ENCODE assay signal across 9 mouse cellular contexts in genomic region chr2:43622844-43623243, GRCm38 (mm10).
A peak's percentile ranks its signal among the peaks of the same experiment; 100 is the strongest.
DNase-seq lines count a peak whose midpoint lies in the region; ATAC-seq and TF ChIP-seq lines count a peak whose summit lies in the region.
"Had no signal": no experiment of that assay in that cellular context is flagged by ENCODE, and none has a peak within 500 bp of the region (broad histone marks: within the 10 kb centered on the region; RNA-seq: fewer than 3 reads in every experiment).

No protein-coding gene starts in this region.

- DNase-seq in lung, embryonic 14.5 days: peak; percentile 69
- DNase-seq in lung, postnatal 10 days: no peak
- peak; percentile 60 for DNase-seq in forebrain, postnatal 0 days
- DNase-seq in stomach, postnatal 0 days (ENCODE audit: low spot score): no peak
- DNase-seq in spleen, postnatal 4 days (ENCODE audit: low spot score in 2 of 2): no peak
- no peak for DNase-seq in gastrocnemius, postnatal 4 days (ENCODE audit: low spot score in 2 of 2)
- DNase-seq: gastrocnemius, postnatal 36 days had no signal

- no peak overlapping the region for H3K9ac ChIP-seq in forebrain, embryonic 13.5 days
- no peak overlapping the region for H3K9ac ChIP-seq in forebrain, embryonic 16.5 days (replicated peaks; ENCODE audit: low read depth, low read length)
- H3K9ac ChIP-seq in lung, embryonic 14.5 days: no peak overlapping the region
- no peak overlapping the region for H3K9ac ChIP-seq in forebrain, postnatal 0 days
- H3K9ac ChIP-seq in stomach, postnatal 0 days (ENCODE audit: low read length): no peak overlapping the region

- peak; percentile 33; the same call in 1 of the 2 replicates for ATAC-seq in forebrain, embryonic 13.5 days
- ATAC-seq in forebrain, embryonic 16.5 days: no peak; the same call in 1 of the 2 replicates
- no peak for ATAC-seq in lung, embryonic 14.5 days (ENCODE audit: insufficient read depth)
- no peak; the same call in 1 of the 2 replicates for ATAC-seq in forebrain, postnatal 0 days
- ATAC-seq in stomach, postnatal 0 days (ENCODE audit: low FRiP score, low TSS enrichment): no peak

- H3K27ac ChIP-seq in forebrain, embryonic 13.5 days: no peak overlapping the region
- H3K27ac ChIP-seq in forebrain, embryonic 16.5 days (ENCODE audit: low read length): no peak overlapping the region
- no peak overlapping the region for H3K27ac ChIP-seq in lung, embryonic 14.5 days (ENCODE audit: low read depth)
- H3K27ac ChIP-seq in forebrain, postnatal 0 days (ENCODE audit: low read depth, low read length): no peak overlapping the region
- no peak overlapping the region for H3K27ac ChIP-seq in stomach, postnatal 0 days (replicated peaks)

- no peak overlapping the region for H3K4me3 ChIP-seq in forebrain, embryonic 13.5 days
- no peak overlapping the region for H3K4me3 ChIP-seq in forebrain, embryonic 16.5 days (replicated peaks; ENCODE audit: low read length)
- H3K4me3 ChIP-seq in lung, embryonic 14.5 days (ENCODE audit: low read depth, low read length): no peak overlapping the region
- H3K4me3 ChIP-seq in forebrain, postnatal 0 days (ENCODE audit: low read depth, low read length): no peak overlapping the region
- no peak overlapping the region for H3K4me3 ChIP-seq in stomach, postnatal 0 days (ENCODE audit: low read depth, low read length)

- H3K9me3 ChIP-seq in forebrain, embryonic 13.5 days (replicated peaks): no peaks in the 10 kb centered on the region
- no peaks in the 10 kb centered on the region for H3K9me3 ChIP-seq in forebrain, embryonic 16.5 days (ENCODE audit: control insufficient read depth, low read length)
- H3K9me3 ChIP-seq in lung, embryonic 14.5 days (ENCODE audit: low read depth, low read length): no peaks in the 10 kb centered on the region
- no peaks in the 10 kb centered on the region for H3K9me3 ChIP-seq in forebrain, postnatal 0 days (ENCODE audit: low read length)
- H3K9me3 ChIP-seq in stomach, postnatal 0 days (ENCODE audit: control insufficient read depth, low read length): no peaks in the 10 kb centered on the region

- no peaks in the 10 kb centered on the region for H3K4me1 ChIP-seq in forebrain, embryonic 13.5 days
- H3K4me1 ChIP-seq in forebrain, embryonic 16.5 days (replicated peaks; ENCODE audit: control insufficient read depth, insufficient read depth, low read length): no peaks in the 10 kb centered on the region
- no peaks in the 10 kb centered on the region for H3K4me1 ChIP-seq in lung, embryonic 14.5 days (ENCODE audit: insufficient read depth)
- no peaks in the 10 kb centered on the region for H3K4me1 ChIP-seq in forebrain, postnatal 0 days (ENCODE audit: insufficient read depth)
- no peaks in the 10 kb centered on the region for H3K4me1 ChIP-seq in stomach, postnatal 0 days (replicated peaks; ENCODE audit: control insufficient read depth, insufficient read depth)

- no peak for TF ChIP-seq EP300 in stomach, postnatal 0 days (optimal IDR thresholded peaks at IDR 0.05)

- no peaks in the 10 kb centered on the region for H3K36me3 ChIP-seq in forebrain, embryonic 13.5 days (ENCODE audit: poor library complexity, severe bottlenecking)
- no peaks in the 10 kb centered on the region for H3K36me3 ChIP-seq in forebrain, embryonic 16.5 days (ENCODE audit: control insufficient read depth, insufficient read depth)
- H3K36me3 ChIP-seq in lung, embryonic 14.5 days (ENCODE audit: insufficient read depth): no peaks in the 10 kb centered on the region
- no peaks in the 10 kb centered on the region for H3K36me3 ChIP-seq in forebrain, postnatal 0 days (ENCODE audit: insufficient read depth)
- no peaks in the 10 kb centered on the region for H3K36me3 ChIP-seq in stomach, postnatal 0 days (ENCODE audit: control insufficient read depth, insufficient read depth, low read length)

- H3K4me2 ChIP-seq in forebrain, embryonic 13.5 days: no peak overlapping the region
- H3K4me2 ChIP-seq in forebrain, embryonic 16.5 days (ENCODE audit: low read length): no peak overlapping the region
- H3K4me2 ChIP-seq in lung, embryonic 14.5 days: no peak overlapping the region
- no peak overlapping the region for H3K4me2 ChIP-seq in forebrain, postnatal 0 days (ENCODE audit: low read depth)
- no peak overlapping the region for H3K4me2 ChIP-seq in stomach, postnatal 0 days (replicated peaks; ENCODE audit: low read depth)

- 0% methylated on average over 1 of the region's 1 CpGs for WGBS in forebrain, embryonic 13.5 days
- WGBS in forebrain, embryonic 16.5 days: 0% methylated on average over 1 of the region's 1 CpGs
- WGBS in lung, embryonic 14.5 days: 0% methylated on average over 1 of the region's 1 CpGs
- WGBS in forebrain, postnatal 0 days: 0% methylated on average over 1 of the region's 1 CpGs
- WGBS in stomach, postnatal 0 days: 0% methylated on average over 1 of the region's 1 CpGs

- TF ChIP-seq CTCF in lung, embryonic 14.5 days (IDR thresholded peaks at IDR 0.05; ENCODE audit: low read depth): peak; percentile 68
- TF ChIP-seq CTCF in forebrain, postnatal 0 days (IDR thresholded peaks at IDR 0.05; ENCODE audit: low read depth): peak; percentile 75
- TF ChIP-seq CTCF in stomach, postnatal 0 days (IDR thresholded peaks at IDR 0.05; ENCODE audit: low read depth): peak; percentile 82

- H3K27me3 ChIP-seq in forebrain, embryonic 13.5 days: no peaks in the 10 kb centered on the region
- H3K27me3 ChIP-seq in forebrain, embryonic 16.5 days (replicated peaks; ENCODE audit: control insufficient read depth, insufficient read depth, low read length): no peaks in the 10 kb centered on the region
- H3K27me3 ChIP-seq in lung, embryonic 14.5 days (ENCODE audit: insufficient read depth, low read length): no peaks in the 10 kb centered on the region
- H3K27me3 ChIP-seq in forebrain, postnatal 0 days (ENCODE audit: insufficient read depth, low read length): no peaks in the 10 kb centered on the region
- H3K27me3 ChIP-seq in stomach, postnatal 0 days (ENCODE audit: control insufficient read depth, insufficient read depth, low read length): no peaks in the 10 kb centered on the region

Comparison
In these comparisons a context has a peak if more than half of its experiments do, and no peak if none do; other contexts are left out.
1. DNase-seq: peak in lung, embryonic 14.5 days (single experiment) and forebrain, postnatal 0 days (single experiment); none in lung, postnatal 10 days (single experiment), stomach, postnatal 0 days (single experiment), spleen, postnatal 4 days (0 of 2) and gastrocnemius, postnatal 4 days (0 of 2).
2. Peak in every context shown above with its lines, with median percentiles within 50 percentile points of each other: CTCF ChIP-seq.